Comparison of ENCODE assay signal across 8 mouse cellular contexts in the genomic region with DNA sequence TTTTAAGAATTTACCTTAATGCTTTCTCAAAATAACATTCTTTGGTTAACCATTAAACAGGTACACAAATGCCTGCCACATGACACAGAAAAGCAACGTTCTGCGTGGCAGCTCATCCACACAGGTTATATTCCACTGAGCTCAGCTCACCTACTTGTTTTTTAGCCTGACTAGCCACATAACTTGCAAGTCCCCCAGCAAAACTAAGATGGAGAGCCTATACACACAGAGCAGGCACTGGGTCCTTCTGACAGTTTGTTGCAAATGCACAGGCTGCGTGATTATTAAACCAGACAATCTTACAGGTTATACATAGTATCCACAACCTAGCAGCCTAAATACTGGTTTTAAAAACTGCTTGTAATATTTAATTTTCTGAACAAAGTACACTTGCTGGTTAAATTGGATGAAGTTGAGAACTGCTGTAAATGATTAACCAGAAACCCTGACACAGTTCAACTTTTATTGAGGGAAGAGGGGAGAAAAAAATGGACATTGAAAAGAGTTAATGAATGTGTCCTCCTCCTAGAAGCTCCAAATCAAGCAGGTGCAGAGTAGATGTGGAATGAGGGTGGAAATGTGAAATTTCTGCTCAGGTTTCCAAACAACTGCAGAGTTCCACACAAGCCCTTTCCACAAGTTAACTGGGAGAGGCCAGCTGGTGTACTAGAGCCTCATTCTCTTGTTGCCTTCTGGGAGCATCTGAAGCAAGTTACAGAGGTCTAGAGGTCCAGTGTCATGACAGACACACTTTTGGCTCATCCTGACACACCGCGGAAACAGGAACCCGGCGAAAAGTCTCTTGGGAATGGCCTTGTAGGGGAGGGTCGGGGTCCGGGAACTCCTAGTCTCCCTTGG. TPM values are rescaled to one million over a fixed set of nuclear protein-coding genes. Genes with fewer than 3 reads are reported as not detected.
A peak's percentile ranks its signal among the peaks of the same experiment; 100 is the strongest.
DNase-seq lines count a peak whose midpoint lies in the region; ATAC-seq and TF ChIP-seq lines count a peak whose summit lies in the region.

No protein-coding gene starts in this region.

- peaks cover 9% of the 10 kb centered on the region; the same call in 1 of the 2 replicates for H3K79me2 ChIP-seq in liver, adult 2 months (ENCODE audit: control insufficient read depth, insufficient read depth, low read length)

- peak; percentile 94 for DNase-seq in liver, adult 2 months (ENCODE audit: extremely low read depth, low read depth, low spot score)
- no peak for DNase-seq in liver
- DNase-seq in kidney, postnatal 25 days: peak; percentile 46 to 69
- DNase-seq in thymus, postnatal 4 days: no peak
- DNase-seq in right cerebral cortex, postnatal 4 days: no peak
- DNase-seq in layer of hippocampus, adult 9-11 months: no peak

- H3K9me3 ChIP-seq in forebrain, embryonic 13.5 days (replicated peaks): no peaks in the 10 kb centered on the region
- H3K9me3 ChIP-seq in neural tube, embryonic 14.5 days (ENCODE audit: control insufficient read depth, low read length): no peaks in the 10 kb centered on the region

- H3K27me3 ChIP-seq in liver, adult 2 months (ENCODE audit: control insufficient read depth, insufficient read depth, low read length): no peaks in the 10 kb centered on the region
- no peaks in the 10 kb centered on the region for H3K27me3 ChIP-seq in forebrain, embryonic 13.5 days
- no peaks in the 10 kb centered on the region; the same call in 1 of the 2 replicates for H3K27me3 ChIP-seq in neural tube, embryonic 14.5 days (ENCODE audit: control insufficient read depth, insufficient read depth, low read length)

- H3K36me3 ChIP-seq in liver, adult 2 months (ENCODE audit: control insufficient read depth, insufficient read depth, low read length): peaks cover 10% of the 10 kb centered on the region
- peaks cover 5% of the 10 kb centered on the region; the same call in 1 of the 2 replicates for H3K36me3 ChIP-seq in forebrain, embryonic 13.5 days (ENCODE audit: poor library complexity, severe bottlenecking)
- H3K36me3 ChIP-seq in neural tube, embryonic 14.5 days (ENCODE audit: control insufficient read depth, insufficient read depth, low read length): no peaks in the 10 kb centered on the region

- TF ChIP-seq POLR2A in liver, adult 2 months (IDR thresholded peaks at IDR 0.05; ENCODE audit: extremely low read depth, insufficient read depth, low read length): no peak

- ATAC-seq in forebrain, embryonic 13.5 days: no peak
- no peak for ATAC-seq in neural tube, embryonic 14.5 days (ENCODE audit: low read depth)

- peaks cover 17% of the 10 kb centered on the region; the same call in 1 of the 2 replicates for H3K4me1 ChIP-seq in liver, adult 2 months (ENCODE audit: control insufficient read depth, insufficient read depth, low read length)
- peaks cover 12% of the 10 kb centered on the region for H3K4me1 ChIP-seq in forebrain, embryonic 13.5 days
- H3K4me1 ChIP-seq in neural tube, embryonic 14.5 days (ENCODE audit: control insufficient read depth, insufficient read depth, low read length): peaks cover 8% of the 10 kb centered on the region; the same call in 1 of the 2 replicates

- peak overlapping the region; percentile 84 for H3K9ac ChIP-seq in liver, adult 2 months (ENCODE audit: low read depth, low read length)
- peak overlapping the region; percentile 80; the same call in 1 of the 2 replicates for H3K9ac ChIP-seq in forebrain, embryonic 13.5 days
- no peak overlapping the region; the same call in 1 of the 2 replicates for H3K9ac ChIP-seq in neural tube, embryonic 14.5 days (replicated peaks; ENCODE audit: low read depth, low read length)

- peak overlapping the region; percentile 39 for H3K4me3 ChIP-seq in liver, adult 2 months (ENCODE audit: insufficient read depth, low read depth, low read length)
- H3K4me3 ChIP-seq in forebrain, embryonic 13.5 days: peak overlapping the region; percentile 64
- H3K4me3 ChIP-seq in neural tube, embryonic 14.5 days (ENCODE audit: low read depth, low read length): peak overlapping the region; percentile 82

- WGBS in liver, adult 2 months: 10% methylated on average over 9 of the region's 9 CpGs
- 30% methylated on average over 9 of the region's 9 CpGs for WGBS in forebrain, embryonic 13.5 days
- WGBS in neural tube, embryonic 14.5 days: 26% methylated on average over 9 of the region's 9 CpGs

- peak overlapping the region; percentile 100 for H3K27ac ChIP-seq in liver, adult 2 months (replicated peaks; ENCODE audit: insufficient read depth, low read depth, low read length)
- peak overlapping the region; percentile 7; the same call in 1 of the 2 replicates for H3K27ac ChIP-seq in forebrain, embryonic 13.5 days
- no peak overlapping the region for H3K27ac ChIP-seq in neural tube, embryonic 14.5 days (ENCODE audit: low read depth, low read length)

- H3K4me2 ChIP-seq in forebrain, embryonic 13.5 days: peak overlapping the region; percentile 73
- H3K4me2 ChIP-seq in neural tube, embryonic 14.5 days (ENCODE audit: low read depth, low read length): peak overlapping the region; percentile 79

- TF ChIP-seq CTCF in liver, adult 2 months (IDR thresholded peaks at IDR 0.05; ENCODE audit: low read depth, low read length): no peak

RNA-seq across cellular contexts. Expression of a gene that starts 0.6 kb away (rescaled TPM):
- total RNA-seq in liver, adult 2 months (2014; rRNA removed): 327 and 396 TPM in 2 replicates
- 119 and 143 TPM in 2 replicates for polyA plus RNA-seq in liver, adult 2 months (2012; rRNA removed)
- polyA plus RNA-seq in forebrain, embryonic 13.5 days (2015; fragmentation: Nextera tagmentation; extraction: Ambion mirVana): 303 and 336 TPM in 2 replicates
- polyA plus RNA-seq in neural tube, embryonic 14.5 days (2014; fragmentation: Nextera tagmentation; extraction: Ambion mirVana): 232 and 247 TPM in 2 replicates

Comparison
In these comparisons a context has a peak if more than half of its experiments do, and no peak if none do; other contexts are left out.
1. DNase-seq: peak in liver, adult 2 months (single experiment) and kidney, postnatal 25 days (2 of 2); none in liver (single experiment), thymus, postnatal 4 days (single experiment), right cerebral cortex, postnatal 4 days (single experiment) and layer of hippocampus, adult 9-11 months (single experiment).
2. Peak in every context shown above with its lines, with median percentiles within 50 percentile points of each other: H3K4me3 ChIP-seq.